Comparison of ENCODE assay signal across 42 mouse cellular contexts in genomic region chr2:154044743-154045142, GRCm38 (mm10). TPM values are rescaled to one million over a fixed set of nuclear protein-coding genes. Genes with fewer than 3 reads are reported as not detected.
"Had no signal": no experiment of that assay in that cellular context is flagged by ENCODE, and none has a peak within 500 bp of the region (broad histone marks: within the 10 kb centered on the region; RNA-seq: fewer than 3 reads in every experiment).

No protein-coding gene starts in this region.

- H3K36me3 ChIP-seq: heart, embryonic 10.5 days; hindbrain, embryonic 10.5 days; hindbrain, embryonic 12.5 days; intestine, embryonic 15.5 days; kidney, embryonic 15.5 days; limb, embryonic 13.5 days; limb, embryonic 15.5 days; liver, embryonic 12.5 days had no signal

- H3K4me3 ChIP-seq: gastrocnemius, adult 2 months; heart, adult 2 months; heart, embryonic 10.5 days; hindbrain, embryonic 10.5 days; hindbrain, embryonic 12.5 days; intestine, embryonic 15.5 days; kidney, embryonic 15.5 days; limb, embryonic 13.5 days; limb, embryonic 15.5 days; liver, embryonic 12.5 days had no signal

- H3K27ac ChIP-seq: gastrocnemius, adult 2 months; heart, adult 2 months; heart, embryonic 10.5 days; hindbrain, embryonic 10.5 days; hindbrain, embryonic 12.5 days; hindbrain, embryonic 14.5 days; intestine, embryonic 15.5 days; kidney, embryonic 15.5 days; kidney, postnatal 0 days; limb, embryonic 13.5 days; limb, embryonic 15.5 days; liver, embryonic 12.5 days; liver, embryonic 14.5 days had no signal

- DNase-seq: gastrocnemius, adult 2 months; gastrocnemius, postnatal 14 days; gastrocnemius, postnatal 36 days; heart, adult 2 months; heart, postnatal 10 days; heart, postnatal 4 days; kidney, adult 18-20 months; kidney, adult 8-10 months; kidney, postnatal 14 days; kidney, postnatal 36 days; layer of hippocampus, adult 9-11 months; layer of hippocampus, postnatal 36 days; left cerebral cortex, postnatal 4 days had no signal

- H3K4me2 ChIP-seq: hindbrain, embryonic 12.5 days; hindbrain, embryonic 14.5 days; intestine, embryonic 15.5 days; kidney, embryonic 15.5 days; limb, embryonic 13.5 days; limb, embryonic 15.5 days; liver, embryonic 12.5 days had no signal

- H3K4me1 ChIP-seq: heart, embryonic 10.5 days; hindbrain, embryonic 10.5 days; hindbrain, embryonic 12.5 days; intestine, embryonic 15.5 days; limb, embryonic 13.5 days; limb, embryonic 15.5 days; liver, embryonic 12.5 days had no signal

- H3K9ac ChIP-seq: hindbrain, embryonic 12.5 days; hindbrain, embryonic 14.5 days; intestine, embryonic 15.5 days; kidney, embryonic 15.5 days; limb, embryonic 13.5 days; limb, embryonic 15.5 days; liver, embryonic 12.5 days; liver, embryonic 14.5 days had no signal

- H3K9me3 ChIP-seq: heart, embryonic 10.5 days; hindbrain, embryonic 10.5 days; hindbrain, embryonic 12.5 days; intestine, embryonic 15.5 days; kidney, embryonic 15.5 days; limb, embryonic 13.5 days; limb, embryonic 15.5 days; liver, embryonic 12.5 days had no signal

- H3K27me3 ChIP-seq: hindbrain, embryonic 12.5 days; intestine, embryonic 15.5 days; kidney, embryonic 15.5 days; limb, embryonic 13.5 days; limb, embryonic 15.5 days; liver, embryonic 12.5 days had no signal

- ATAC-seq: hindbrain, embryonic 16.5 days; inflammation-experienced regulatory T-cells, adult 6 months; intestine, embryonic 15.5 days; intestine, postnatal 0 days; liver, embryonic 12.5 days had no signal

RNA-seq across cellular contexts. Expression of gene Bpifa2, which starts 36.7 kb away (rescaled TPM):
- total RNA-seq: gastrocnemius, adult 2 months; gastrocnemius, postnatal 14 days; gastrocnemius, postnatal 36 days; heart, adult 2 months; heart, postnatal 25 days; heart, postnatal 4 days; layer of hippocampus, adult 18-20 months; layer of hippocampus, adult 8-10 months; layer of hippocampus, postnatal 14 days; layer of hippocampus, postnatal 36 days; left cerebral cortex, adult 8-10 months; left cerebral cortex, postnatal 10 days; left cerebral cortex, postnatal 25 days; left cerebral cortex, postnatal 4 days; liver, adult 2 months had no signal
- polyA plus RNA-seq: frontal cortex, adult 2 months; gonadal fat pad, adult 2 months; heart, adult 2 months; heart, embryonic 10.5 days; heart, embryonic 14.5 days; heart, embryonic 16.5 days; hindbrain, embryonic 10.5 days; hindbrain, embryonic 12.5 days; hindbrain, embryonic 14.5 days; hindbrain, embryonic 16.5 days; inflammation-experienced regulatory T-cells, adult 6 months; intestine, embryonic 15.5 days; intestine, postnatal 0 days; kidney, embryonic 15.5 days; kidney, postnatal 0 days; large intestine, adult 2 months; limb, embryonic 11.5 days; limb, embryonic 13.5 days; liver, adult 2 months; liver, embryonic 12.5 days; liver, embryonic 14.5 days; liver, embryonic 16.5 days had no signal
